Mouse (Mus musculus): ENCODE measurements at regions not wholly inside any gene's neighbourhood (a gene's known extent, or its start where the extent isn't known, plus 50 kb on each side); places are given as distances from the start of the nearest gene placed in this dataset.

GRCm38 (mm10) chr4:125809446-125810108 is 214.8 kb upstream of the Csf3r start:
- TF ChIP-seq CTCF (IDR thresholded peaks at IDR 0.05; ENCODE audit: low read depth, low read length) (no peak), POLR2A (IDR thresholded peaks at IDR 0.05; ENCODE audit: extremely low read depth, insufficient read depth, low read length) (no peak)
